Mouse (Mus musculus) liver, adult (tissue): Measurements from ENCODE around the gene Tbcb.

Experiments
- GATA4 ChIP-seq: IDR thresholded peaks from 2 replicates; pipeline ENCODE4 v1.6.1; 2014; ENCODE audit warnings: mild to moderate bottlenecking, low read length; ENCODE audit not compliant: insufficient replicate concordance

Gene Tbcb

DNA sequence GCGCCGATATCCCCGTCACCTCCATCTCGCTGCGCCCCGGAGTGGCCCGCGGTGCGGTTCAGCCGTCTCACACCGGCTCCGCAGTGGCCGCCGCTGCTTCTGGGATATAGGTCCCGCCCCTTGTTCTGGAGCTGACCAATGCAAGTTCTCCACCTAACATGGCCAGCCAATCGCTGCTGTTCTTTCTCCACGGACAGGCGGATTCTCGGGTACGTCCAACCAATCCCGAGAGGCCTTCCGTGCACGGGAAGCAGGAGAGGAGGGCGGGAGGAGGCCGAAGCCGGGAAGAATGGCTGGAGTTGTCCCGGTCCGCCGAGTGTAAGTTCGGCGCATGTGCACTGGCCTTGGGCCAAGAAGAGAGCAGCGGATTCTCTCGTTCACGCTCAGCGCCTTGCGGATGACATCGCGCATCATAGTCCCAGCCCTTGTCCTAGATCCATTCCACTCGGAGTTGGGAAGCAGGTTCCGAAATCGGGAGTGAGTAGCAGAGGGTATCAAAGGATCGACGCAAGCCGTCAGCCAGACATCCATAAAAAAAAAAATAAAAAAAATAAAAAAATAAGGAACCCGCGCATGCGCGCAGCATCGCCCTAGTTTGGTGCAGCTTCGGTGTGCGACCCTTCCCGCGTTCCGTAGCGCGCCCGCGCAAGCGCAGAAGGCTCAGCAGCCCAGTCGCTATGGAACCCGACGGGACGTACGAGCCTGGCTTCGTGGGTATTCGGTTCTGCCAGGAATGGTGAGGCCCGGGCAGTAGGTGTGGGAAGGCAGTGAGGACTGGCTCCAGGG lies at the start of gene Tbcb, which contains the start of gene Polr2i:
Gene Tbcb (minus strand): TSS at position 604 of the 786 bp plus-strand sequence.
Gene Polr2i (plus strand): TSS at position 280 of the 786 bp plus-strand sequence.
- TF ChIP-seq GATA4 = no peak

DNA sequence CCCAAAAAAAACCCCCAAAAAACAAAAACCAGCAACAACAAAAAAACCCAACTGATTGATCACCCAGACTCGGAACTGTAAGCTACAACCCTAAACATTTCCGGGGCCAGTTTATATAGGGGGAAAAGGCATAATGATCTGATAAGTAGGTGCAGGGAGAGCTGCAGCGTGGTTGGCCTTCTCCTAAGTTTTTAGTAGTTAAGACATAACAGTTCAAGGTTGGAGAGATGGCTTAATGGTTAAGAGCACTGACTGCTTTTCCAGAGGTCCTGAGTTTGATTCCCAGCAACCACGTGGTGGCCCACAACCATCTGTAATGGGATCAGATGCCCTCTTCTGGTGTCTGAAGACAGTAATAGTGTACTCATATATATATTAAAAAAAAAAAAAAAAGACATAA lies 49.5 kb upstream of the Tbcb start:
- TF ChIP-seq GATA4 = no peak

DNA sequence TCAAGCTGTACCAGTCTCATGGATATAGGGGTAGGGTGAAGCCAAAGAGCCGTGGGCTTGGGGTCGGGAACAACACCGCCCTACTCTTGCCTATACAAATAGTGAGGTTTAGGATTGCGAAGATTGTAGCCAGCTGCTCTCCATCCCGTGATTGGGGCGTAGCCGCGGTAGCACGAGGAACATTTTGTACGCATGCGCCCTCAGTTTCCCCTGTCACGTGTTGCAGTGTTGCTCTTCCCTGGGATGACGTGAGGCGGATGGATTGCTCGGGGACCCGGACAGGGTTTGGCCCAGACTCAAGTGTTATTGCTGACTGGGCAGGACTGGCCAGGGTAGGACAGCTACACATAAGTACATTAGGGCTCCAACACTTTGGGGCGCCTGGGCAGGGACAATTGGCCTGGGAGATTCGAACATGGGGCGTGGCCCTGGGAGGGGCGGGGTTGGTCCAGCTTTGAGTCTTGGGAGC lies 48.6 kb upstream of the Tbcb start:
- no peak for TF ChIP-seq GATA4

DNA sequence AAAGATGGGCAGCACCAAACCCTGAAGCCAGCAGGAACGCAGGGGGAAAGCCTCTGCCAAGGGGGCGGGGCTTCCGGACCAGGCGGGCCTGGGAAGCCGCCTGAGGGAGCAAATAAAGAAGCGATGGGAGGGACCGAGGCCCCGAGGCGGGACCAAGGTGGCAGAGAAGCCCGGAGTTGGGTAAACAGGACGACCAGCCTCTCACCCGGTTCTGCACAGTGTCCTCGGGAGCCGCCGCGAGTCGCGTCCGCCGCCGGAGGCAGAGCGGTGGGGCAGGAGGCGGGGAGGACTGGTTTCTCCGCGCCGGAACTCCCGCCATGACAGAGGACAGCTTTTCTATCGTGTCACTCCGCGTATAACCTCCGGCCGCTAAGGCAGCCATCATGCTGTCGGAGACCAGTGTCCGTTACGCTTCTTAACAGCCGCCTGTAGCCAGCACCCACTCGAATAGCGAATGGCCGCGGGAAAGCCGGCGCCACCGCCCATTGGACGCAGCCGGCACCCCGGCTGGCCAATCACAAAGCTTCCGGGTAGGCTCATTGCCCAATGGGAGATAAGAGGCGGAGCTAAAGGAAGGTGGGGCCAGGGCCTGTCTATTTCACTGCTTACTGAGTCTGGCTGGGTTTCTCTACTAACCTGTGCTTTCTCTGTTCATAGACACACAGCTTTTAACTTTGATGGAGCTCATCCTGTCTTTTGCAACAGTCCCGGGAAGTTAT lies 48.0 kb upstream of the Tbcb start, which contains the start of the genes Thap8 and Wdr62:
Gene Thap8 (plus strand): TSS at position 144 of the 719 bp plus-strand sequence.
Gene Wdr62 (minus strand): TSS at position 469 of the 719 bp plus-strand sequence.
- no peak for TF ChIP-seq GATA4

DNA sequence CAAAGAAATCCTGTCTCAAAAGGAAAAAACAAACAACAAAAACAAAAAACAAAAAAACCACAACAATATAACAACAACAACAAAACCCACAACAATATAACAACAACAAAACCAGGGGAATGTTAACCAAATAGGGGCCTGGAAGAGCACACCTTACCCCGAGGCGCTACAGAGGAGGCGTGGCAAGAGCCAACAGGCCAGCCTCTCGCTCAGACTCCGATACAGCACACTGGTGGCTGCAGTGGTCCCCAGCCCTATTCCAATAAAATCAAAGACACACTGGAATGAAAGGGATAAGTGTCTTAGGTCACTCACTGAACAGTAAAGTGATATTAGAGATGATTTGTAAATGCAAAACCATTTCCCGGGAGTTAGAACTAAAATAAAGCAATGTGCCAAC lies 47.5 kb upstream of the Tbcb start:
- TF ChIP-seq GATA4 = no peak

DNA sequence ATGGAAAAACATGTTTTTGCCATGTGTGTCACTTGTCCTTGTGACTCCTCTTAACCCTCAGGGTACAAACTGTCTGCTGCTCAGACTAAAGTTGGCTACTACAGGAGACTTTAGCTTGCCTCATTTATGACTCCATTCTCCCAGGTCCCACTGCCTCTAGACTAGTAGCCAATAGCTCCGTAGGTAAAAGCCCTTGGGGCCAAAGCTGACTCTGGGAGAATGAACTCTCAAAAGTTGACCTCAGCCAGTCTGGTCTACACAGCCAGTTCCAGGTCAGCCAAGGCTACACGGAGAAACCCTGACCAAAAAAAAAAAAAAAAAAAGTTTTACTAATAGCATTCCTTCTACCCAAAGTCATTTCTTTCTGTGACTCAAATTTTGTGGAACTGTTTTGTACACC lies 46.8 kb upstream of the Tbcb start:
- no peak for TF ChIP-seq GATA4

DNA sequence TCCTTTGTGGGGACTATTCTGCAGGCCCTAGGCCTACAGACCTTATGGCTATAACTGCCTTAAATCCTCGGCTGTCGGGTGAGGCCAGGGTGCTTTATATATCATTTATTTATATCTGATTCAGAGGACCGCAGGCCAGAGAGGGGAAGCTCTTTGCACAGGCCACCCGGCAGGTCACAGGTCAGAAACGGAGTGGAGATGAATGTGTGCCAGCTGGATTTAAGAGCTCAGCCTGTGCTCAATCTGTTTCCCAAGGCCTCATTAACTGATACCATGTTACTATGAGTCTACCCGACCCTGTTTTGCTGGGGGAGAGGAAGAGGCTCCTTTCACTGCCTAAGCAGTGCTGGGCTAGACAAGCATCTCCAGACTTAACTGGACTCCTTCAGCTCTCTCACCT lies 42.3 kb upstream of the Tbcb start:
- no peak for TF ChIP-seq GATA4

DNA sequence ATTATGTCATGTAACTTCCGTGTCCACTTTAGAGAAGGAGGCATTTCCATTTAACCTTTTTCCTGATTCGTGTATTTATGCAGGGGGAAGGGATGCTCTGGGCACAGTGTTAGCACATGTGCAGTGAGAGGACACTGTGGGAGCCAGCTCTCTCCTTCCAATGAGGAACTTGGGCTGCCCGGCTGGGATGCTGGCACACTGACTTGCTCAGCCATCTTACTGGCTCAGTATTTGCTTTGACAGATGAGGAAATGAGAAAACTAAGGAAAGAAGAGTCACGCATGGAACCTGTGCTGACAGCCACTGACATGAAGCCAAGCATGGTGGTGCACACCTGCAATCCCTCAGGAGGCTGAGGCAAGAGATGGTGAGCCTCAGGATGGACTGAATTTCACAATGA lies 37.6 kb upstream of the Tbcb start:
- TF ChIP-seq GATA4 = no peak

DNA sequence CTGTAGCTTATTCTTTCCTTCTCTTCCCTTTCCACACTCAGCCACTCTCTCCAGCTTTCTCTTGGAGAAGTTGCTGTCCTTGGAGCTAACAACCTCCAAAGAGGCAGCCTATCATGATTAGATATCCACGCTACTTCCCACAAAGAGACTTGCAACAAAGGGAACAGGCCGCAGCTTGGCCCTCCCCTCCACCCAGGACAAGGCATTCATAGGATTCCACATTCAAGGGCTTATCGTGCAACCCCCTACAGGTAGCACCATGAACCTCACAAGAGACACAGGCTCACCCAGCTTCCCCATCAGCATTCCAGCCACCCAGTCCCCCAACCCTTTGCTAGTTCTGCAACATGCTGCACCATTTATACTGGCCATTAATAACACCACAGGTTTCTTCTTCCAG lies 34.7 kb upstream of the Tbcb start:
- no peak for TF ChIP-seq GATA4

DNA sequence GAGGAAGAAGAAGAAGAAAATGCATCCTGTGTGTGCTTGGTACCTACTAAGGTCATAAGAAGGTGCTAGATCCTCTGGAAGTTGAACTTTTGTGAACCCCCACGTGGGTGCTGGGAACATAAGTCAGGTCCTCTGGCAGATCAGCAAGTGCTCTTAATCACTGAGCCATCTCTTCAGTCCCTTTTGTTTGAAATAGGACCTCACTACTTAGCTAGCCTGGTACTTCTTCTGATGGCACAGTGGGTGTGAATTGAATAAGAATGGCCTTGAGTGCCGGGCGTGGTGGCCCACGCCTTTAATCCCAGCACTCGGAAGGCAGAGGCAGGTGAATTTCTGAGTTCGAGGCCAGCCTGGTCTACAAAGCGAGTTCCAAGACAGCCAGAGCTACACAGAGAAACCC lies 33.9 kb upstream of the Tbcb start:
- no peak for TF ChIP-seq GATA4

DNA sequence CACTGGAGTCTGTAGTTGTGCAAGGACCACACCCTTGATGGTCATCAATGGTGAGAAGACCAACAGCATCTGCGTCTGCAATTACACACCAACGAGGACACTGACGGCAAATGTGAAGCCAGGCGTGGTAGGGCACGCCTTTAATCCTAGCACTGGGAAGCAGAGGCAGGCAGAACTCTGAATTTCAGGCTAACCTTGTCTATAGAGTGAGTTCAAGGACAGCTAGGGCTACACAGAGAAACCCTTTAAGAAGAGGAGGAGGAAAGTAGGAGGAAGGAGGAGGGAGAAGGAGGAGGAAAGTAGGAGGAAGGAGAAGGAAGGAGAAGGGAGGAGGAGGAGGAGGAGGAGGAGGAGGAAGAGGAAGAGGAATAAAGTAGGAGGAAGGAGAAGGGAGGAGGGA lies 33.5 kb upstream of the Tbcb start:
- no peak for TF ChIP-seq GATA4

DNA sequence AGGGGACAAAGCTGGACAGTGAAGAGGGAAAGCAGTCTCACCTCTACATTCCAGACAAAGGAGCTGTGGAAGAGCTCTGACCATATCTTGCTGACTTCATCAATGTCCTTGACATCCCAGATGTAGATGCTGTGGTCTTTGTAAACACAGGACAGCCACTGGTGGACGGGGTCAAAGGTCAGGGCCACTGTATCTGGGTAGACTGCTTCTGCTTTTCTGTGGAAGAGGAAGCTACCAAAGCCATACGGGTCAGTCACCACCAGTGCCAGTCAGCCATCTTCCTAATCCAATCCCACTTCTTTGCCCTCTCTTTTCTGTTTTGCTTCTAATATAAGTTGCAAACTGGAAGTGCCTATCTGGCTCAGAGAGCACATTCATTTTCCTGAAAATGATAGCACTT lies 33.0 kb upstream of the Tbcb start:
- TF ChIP-seq GATA4 = no peak

DNA sequence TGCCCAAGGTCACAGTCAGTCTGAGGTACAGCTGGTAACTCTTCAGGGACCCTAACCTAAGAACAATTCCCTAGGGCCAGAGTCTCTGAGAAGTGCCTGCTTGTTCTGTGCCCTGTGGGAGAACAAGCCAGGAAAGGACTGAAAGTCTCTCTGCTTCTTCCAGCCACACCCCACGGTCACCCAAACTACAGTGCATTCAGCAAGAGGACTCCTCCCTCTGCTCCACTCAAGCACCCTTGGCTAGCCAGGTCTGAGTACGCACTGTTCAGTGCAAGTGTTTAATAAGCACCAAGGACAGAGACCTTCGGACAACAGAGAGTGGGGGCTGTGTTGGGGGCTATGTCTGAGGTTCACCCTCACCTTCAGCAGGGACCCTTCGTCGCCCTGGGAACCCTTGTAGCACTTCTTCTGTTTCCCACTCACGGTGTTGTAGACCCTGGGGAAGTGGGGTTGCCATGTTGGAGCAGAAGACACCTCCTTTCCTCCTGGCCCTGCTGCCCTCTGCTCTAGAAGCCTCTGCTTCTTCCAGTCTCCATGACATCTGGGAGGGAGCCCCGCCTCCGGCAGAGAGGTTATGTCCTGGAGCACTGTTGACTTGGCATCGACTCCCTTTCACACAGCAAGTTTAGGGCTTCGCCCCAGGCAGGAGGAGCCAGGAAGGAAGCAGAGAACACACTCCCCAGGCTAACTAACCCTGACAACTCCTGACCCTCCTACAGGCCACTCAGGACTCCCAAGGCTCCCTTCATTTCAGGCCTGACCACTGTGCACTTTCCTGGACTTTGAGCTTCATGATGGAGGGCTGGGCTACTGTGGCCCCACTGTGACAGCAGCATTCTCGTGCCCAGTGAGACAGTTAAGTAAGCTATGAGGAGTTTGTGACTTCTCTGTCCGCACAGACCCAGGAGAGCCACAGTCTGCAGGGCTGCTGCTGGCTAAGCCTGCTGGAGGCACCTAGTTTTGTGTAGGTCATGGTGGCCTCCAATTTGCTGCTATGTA lies 20.2 kb upstream of the Tbcb start:
- TF ChIP-seq GATA4 = no peak

DNA sequence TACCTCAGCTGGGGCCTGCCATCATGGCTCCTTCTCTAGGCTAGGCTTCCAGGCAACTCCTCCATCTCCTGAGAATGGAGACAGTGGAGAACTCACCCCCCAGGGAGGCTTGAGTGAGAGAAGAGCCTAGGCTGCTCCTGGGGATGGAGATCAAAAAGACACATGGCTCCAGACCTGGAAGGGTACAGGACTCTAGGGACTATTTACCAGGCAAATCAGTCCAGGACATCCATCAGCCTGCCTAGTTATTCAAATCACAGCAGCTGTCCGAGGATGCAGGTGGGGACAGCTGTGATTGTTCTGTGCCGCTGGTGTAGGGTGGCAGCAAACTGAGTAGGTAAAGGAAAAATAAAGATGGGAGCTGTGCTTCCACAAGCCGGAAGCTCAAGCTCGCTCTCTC lies 3.6 kb upstream of the Tbcb start, which contains the start of gene Ovol3:
Gene Ovol3 (minus strand): TSS at position 101 of the 400 bp plus-strand sequence.
- no peak for TF ChIP-seq GATA4

DNA sequence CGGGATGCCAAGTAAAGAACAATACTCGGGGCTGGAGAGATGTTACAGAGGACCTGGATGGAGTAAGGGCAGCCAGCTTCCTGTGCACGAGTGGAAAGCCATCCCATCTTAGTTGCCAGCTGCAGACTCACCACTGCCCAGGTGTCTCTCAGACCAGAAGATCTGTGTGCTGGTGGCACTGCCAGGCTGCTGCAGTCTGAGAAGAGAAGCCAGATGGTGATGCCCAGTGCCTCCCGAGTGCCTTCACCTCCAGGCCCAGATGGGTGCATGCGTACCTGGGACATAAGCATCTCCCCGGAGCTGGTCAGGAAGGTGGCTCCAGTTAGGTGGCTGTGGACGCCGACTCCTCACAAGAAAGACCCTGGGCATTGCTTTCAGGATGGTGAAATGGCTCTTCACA lies 3.0 kb upstream of the Tbcb start:
- no peak for TF ChIP-seq GATA4
